Mouse (Mus musculus) skeletal muscle tissue, adult 2 months (tissue): Measurements from ENCODE around the gene Blnk.

ENCODE experiments used
- DNase-seq: peaks from one replicate; pipeline ENCODE4 v3.0.0-alpha.2; 2012; ENCODE audit warnings: low read depth, low spot score

Blnk gene

GRCm38 (mm10) chr19:40964936-40965850 is 29.1 kb downstream of the Blnk start:
- no peak for DNase-seq

DNA sequence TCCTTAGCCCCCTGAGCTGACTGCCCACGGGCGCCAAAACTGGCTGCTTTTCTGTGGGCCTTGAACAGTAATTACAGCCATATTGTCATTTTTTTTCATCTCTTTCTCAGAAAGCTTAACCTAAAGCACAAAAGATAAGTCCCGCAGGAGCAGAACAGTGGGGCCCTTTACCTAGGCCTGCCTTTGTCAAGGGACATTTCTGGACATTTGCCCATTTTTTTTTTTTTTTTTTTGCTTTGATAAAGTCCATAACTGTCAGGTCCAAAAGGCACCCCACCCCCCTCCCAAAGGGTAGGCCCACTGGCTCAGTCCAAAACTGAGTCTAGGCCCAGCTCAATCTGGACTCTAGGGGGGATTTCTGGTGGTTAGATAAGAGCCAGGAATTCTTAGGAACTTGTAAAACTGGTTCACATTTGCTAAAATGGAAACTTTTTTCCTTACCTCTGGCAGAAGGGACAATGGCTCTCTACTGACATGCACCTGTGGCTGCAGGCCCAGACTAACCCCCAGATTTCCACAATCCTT is 29.9 kb downstream of the Blnk start:
- DNase-seq: no peak

- DNase-seq: peak; percentile 27
Observed at GRCm38 (mm10) chr19:40962988-40963387, 31.3 kb downstream of the Blnk start.

DNA sequence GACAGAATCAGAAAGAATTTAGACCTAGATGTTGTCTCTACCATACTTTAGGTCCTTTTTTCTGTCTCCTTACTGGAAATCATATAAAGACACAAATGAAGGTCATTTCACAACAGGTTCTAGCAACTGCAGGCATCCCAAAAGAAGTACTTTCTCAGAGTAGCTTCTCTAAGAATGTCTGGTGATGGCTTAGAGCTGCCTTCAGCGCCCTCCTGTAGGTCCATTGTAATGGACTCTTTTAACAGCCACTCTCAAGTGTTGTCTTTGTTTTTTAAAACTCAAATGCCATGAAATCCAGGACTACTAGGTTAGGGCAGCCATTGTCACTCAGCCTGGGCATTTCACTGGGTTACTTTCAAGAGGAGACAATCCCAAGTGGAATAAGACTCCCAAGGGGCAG is 35.4 kb downstream of the Blnk start:
- DNase-seq: no peak

DNA sequence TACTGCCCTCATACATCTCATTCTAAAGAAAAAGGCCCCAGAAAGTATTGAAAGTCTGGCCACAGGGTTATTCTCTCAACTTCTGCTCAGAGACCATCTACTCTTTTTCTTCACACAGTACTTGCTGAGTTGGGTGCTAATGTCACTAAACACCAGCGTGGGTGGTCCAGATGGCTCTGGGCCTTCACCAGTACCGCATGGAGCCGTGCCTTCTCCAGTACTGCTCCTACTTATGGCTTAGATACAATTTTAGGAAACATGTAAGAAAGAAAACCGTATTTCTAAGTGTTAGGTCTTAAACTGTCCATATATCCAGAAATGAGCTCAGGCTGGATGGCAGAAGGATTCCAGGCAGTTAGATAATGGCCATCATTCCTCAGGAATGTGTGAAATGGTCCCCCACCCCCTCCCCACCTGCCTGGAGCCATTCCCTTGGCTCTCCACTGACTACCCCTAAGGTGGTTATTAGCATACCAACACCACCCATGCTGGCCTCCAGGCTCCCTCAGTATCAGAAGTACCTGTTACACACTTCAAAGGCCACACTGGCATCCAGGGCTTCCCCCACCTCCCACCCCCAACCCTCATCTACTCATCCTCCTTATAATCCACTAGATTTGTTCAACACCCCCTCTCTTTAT is 47.3 kb downstream of the Blnk start:
- DNase-seq: no peak

GRCm38 (mm10) chr19:40943552-40943951 is 50.8 kb downstream of the Blnk start:
- DNase-seq: no peak

DNA sequence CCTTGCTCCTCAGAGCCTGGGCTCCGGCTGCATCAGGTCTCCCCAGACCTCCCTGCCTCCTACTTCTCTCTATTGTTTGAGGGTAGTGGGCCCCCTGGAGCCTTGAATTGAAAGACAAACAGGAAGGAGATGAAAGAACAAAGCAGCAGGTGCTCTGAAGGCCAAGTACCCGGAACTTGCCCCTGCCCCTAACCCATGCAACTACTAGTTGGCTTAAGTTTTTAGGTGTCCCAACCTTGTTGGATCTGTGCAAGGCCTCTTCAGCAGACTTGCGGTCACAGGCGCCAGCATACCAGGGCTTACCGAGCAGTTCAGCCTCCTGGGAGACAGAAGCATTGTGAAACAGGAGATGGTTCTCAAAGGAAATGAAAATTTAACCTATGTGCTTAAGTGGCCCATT is 58.3 kb downstream of the Blnk start:
- no peak for DNase-seq

DNA sequence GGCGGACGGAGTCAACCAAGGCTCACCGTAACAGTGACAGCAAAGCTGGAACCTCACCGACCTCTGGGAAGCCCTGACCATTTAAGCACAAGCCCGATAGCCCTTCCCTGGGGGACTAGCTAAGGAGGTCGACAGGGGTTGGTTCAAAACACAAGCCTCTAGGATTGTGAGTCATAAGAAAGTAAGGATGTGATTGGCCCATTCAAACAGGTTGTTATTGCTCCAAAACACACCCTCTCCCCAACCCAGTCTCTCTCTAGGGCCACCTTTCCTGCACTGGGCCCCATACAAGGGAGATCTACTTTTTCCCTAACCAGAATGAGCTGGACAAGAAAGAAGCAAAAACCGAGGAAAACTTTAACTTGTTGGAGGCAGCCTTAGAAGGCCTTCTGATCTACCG is 59.0 kb downstream of the Blnk start:
- DNase-seq: no peak

- DNase-seq: no peak
Observed at GRCm38 (mm10) chr19:40931581-40932369, 62.6 kb downstream of the Blnk start.

GRCm38 (mm10) chr19:40895393-40895703 is 99.0 kb downstream of the Blnk start:
- DNase-seq: peak; percentile 2

DNA sequence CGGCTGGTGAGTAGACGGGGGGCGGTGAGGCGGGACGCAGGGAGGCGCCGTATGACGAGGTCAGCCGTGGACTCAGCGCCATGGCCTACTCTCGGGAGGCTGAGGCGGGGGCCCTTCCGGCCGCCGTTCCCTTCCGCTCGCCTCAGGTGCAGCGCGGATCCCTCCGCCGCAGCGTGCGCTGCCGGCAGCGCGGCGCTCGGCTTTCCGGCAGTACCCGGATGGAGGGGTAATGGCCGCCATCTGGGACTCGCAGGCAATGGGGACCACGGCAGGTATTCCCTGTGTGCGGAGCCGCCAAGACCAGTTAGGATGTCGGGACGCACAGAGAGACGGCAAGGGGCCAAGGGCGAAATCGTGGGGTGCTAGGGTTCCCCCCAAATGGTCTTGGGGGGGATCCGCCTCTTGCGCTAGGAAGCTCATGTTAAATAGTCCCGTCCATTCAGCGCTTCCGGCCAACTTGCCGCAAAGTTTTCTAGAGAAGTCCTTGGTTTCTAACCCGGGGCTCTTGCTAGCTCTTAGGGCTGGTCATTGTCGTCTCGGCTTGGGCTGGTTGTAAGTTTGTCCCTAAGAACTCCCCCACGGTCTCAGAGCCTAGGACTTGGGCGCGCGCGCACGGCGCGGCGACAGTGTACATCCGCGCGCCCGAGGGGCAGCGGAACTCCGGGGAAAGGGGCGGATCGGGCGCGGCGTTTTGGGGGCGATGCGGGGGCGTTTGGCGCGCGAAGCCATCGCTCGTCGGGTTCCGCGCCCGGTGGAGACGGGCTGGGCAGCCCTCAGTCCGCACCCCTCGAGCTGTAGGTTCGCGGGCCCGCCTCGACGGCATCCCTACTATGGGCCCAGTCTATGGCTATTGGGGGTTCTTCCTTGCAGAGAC is 99.6 kb downstream of the Blnk start, which contains the start of gene Zfp518a:
Gene Zfp518a, plus strand, starts transcription at position 187 of the 874 bp plus-strand sequence.
- peak; percentile 87 for DNase-seq

- DNase-seq: no peak
Observed at GRCm38 (mm10) chr19:40894071-40894506, 100.2 kb downstream of the Blnk start.

- DNase-seq: no peak
Observed at GRCm38 (mm10) chr19:40888887-40889286, 105.4 kb downstream of the Blnk start.

GRCm38 (mm10) chr19:40881700-40882099 is 112.6 kb downstream of the Blnk start:
- no peak for DNase-seq
